Mouse (Mus musculus) retina, postnatal 7 days (tissue): ENCODE measurements around the gene Gabrg1.

Source experiments
- DNase-seq: peaks from one replicate; pipeline ENCODE4 v3.0.0-alpha.2; 2012; ENCODE audit warnings: low read depth, low spot score

The Gabrg1 gene

GRCm38 (mm10) chr5:70842192-70843095, at the start of gene Gabrg1:
Gabrg1 (minus strand) TSS chr5:70842617.
- peak; percentile 14 for DNase-seq

DNA sequence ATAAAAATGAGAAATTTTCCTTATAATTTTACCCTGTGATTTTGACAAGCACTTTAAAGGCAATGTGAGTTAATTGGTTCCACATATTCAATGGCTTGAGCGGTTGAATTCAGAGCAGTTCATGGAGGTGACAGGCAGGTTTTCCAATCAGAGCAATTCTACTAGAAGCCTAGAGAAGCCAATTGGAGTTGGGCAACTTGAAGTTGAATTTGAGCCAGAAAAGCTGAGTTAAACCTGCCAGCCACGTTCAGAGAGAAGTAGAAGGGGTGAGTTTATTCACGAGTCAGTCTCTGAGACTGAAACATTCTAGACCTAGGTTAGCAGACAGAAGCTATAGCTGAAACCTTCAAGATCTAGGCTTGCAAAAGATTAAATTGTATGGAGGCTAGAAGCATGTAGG, 41.6 kb upstream of the Gabrg1 start:
- no peak for DNase-seq

GRCm38 (mm10) chr5:70870081-70870480, 27.7 kb upstream of the Gabrg1 start:
- DNase-seq = no peak

DNA sequence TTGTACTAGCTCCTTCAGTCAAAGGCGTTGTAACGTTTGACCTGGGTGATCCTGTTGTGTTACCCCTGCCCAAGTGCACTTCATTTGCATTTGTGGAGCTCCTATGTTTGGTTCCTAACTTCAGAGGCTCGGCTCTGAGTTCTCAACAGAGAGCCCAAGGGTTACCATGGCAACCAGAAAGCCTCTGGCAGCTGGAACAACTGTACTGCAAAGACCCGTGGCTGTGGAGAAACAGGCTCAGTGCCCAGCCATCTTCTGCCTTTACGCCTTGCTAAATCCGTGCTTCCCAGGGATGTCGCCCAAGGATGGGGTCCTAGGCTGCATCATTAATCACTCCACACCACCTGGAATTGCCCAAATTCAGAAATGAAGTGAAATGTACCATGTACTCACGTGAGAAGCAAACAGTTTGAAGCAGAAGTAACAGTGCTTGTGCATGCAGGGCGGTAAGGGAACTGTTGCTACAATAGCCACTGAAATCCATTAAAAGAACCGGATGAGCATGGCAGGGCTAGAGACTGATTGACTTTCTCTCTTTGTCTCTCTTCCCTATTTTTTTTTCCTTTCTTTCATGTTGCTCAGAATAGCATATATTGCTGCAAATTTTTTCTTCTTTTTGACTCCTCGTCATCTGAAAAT, 798 bp upstream of the Gabrg1 start:
- DNase-seq = peak; percentile 46

- no peak for DNase-seq
Observed at GRCm38 (mm10) chr5:70818681-70819080, 23.7 kb downstream of the Gabrg1 start.

DNA sequence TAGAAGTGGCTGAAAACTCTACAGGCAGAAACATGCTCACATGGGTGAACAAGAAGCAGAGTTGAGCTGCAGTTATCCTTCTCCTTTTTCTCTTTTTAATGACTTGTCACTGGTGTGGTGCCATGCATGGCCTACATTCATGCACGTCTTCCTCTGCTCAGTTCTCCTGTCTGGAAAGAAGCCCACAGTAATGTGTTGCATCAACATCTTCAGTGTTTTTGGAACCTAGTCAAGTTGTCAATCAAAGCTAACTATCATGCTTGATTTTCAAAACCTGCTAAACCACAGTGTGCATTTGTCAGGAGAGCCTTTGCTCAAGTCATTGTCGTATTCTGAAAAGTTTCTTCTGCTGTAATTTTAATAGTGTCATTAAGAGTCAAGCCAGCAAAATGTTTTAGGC, 106.3 kb downstream of the Gabrg1 start:
- DNase-seq = no peak

GRCm38 (mm10) chr5:70704361-70704760, 138.1 kb downstream of the Gabrg1 start:
- no peak for DNase-seq
